Mouse (Mus musculus) spleen, adult 2 months (tissue): ENCODE measurements around the gene Esr1.

Experiments
- CTCF ChIP-seq: fragments of 200-500 bp; IDR thresholded peaks from 2 replicates; pipeline ENCODE4 v1.5.1; 2011; ENCODE audit warnings: mild to moderate bottlenecking, inconsistent platforms; ENCODE audit not compliant: insufficient read depth, insufficient read length, insufficient replicate concordance; ENCODE audit errors: extremely low read depth
- POLR2A ChIP-seq: fragments of 200-500 bp; IDR thresholded peaks from 2 replicates; pipeline ENCODE4 v1.6.1; 2011; ENCODE audit warnings: low read depth, low read length, inconsistent platforms

GRCm38 (mm10) chr10:5017148-5017547 lies 405.8 kb downstream of the Esr1 start:
- no peak for TF ChIP-seq CTCF
- TF ChIP-seq POLR2A: no peak
